Mouse (Mus musculus): Measurements from ENCODE around the gene Catsperb. TPM values are rescaled to one million over a fixed set of nuclear protein-coding genes. Genes with fewer than 3 reads are reported as not detected.

The Catsperb gene
- polyA plus RNA-seq, 1 experiment from 2014 or later: not detected

Small RNA genes lying within 50 kb of the gene (microRNA-seq; reads per million reads assigned to microRNA genes)
- not detected for gene Gm24542
